Mouse (Mus musculus) midbrain, embryonic 10.5 days (tissue): Measurements from ENCODE around the gene Ano7. TPM values are rescaled to one million over a fixed set of nuclear protein-coding genes. Genes with fewer than 3 reads are reported as not detected.

Experiments used
- microRNA-seq: library from miRNA; unstranded; fragments of <30 nt; microRNA quantifications from one replicate; pipeline ENCODE4, GENCODE M21; 2017
- polyA plus RNA-seq: library from polyadenylated mRNA; unstranded; fragments of >200 nt; fragmentation: Nextera tagmentation; extraction: Ambion mirVana; gene quantifications from 2 replicates; pipeline ENCODE4 v1.2.1, GENCODE M21; 2016

Gene Ano7
- polyA plus RNA-seq, 1 experiment from 2014 or later, result 0.21 TPM

Small RNA genes within 50 kb of the gene (microRNA-seq; reads per million reads assigned to microRNA genes)
- gene Mir6345 (not detected), gene Mir6902 (not detected)

Other genes starting within 250 kb of the Ano7 start
- gene Agxt, start 238.7 kb upstream of the Ano7 start, polyA plus RNA-seq, result not detected in 2 replicates
- 0.47 and 0.62 TPM in 2 replicates for gene 2310007B03Rik, start 213.0 kb upstream of the Ano7 start, polyA plus RNA-seq
- gene Crocc2, start 205.2 kb upstream of the Ano7 start, polyA plus RNA-seq, result 0.02 and 0.07 TPM in 2 replicates
- gene Sned1, start 138.1 kb upstream of the Ano7 start, polyA plus RNA-seq, result 1.2 and 3.1 TPM in 2 replicates
- gene Mterf4, start 68.0 kb upstream of the Ano7 start, polyA plus RNA-seq, result 34.9 and 36.6 TPM in 2 replicates
- 79.0 and 84.5 TPM in 2 replicates for gene Ppp1r7, start 31.1 kb upstream of the Ano7 start, polyA plus RNA-seq
- gene Pask, start 30.4 kb upstream of the Ano7 start, polyA plus RNA-seq, result 26.9 and 31.0 TPM in 2 replicates
- 106 and 107 TPM in 2 replicates for gene Hdlbp, start 104.9 kb downstream of the Ano7 start, polyA plus RNA-seq
- gene Farp2, start 138.1 kb downstream of the Ano7 start, polyA plus RNA-seq, result 3.3 and 3.5 TPM in 2 replicates